Mouse (Mus musculus) lung, postnatal 25 days (tissue): Measurements from ENCODE around the gene Zfp553.

Experiments
- DNase-seq: peaks from one replicate; pipeline ENCODE4 v3.0.0; 2022; ENCODE audit warnings: low spot score

The Zfp553 gene

DNA sequence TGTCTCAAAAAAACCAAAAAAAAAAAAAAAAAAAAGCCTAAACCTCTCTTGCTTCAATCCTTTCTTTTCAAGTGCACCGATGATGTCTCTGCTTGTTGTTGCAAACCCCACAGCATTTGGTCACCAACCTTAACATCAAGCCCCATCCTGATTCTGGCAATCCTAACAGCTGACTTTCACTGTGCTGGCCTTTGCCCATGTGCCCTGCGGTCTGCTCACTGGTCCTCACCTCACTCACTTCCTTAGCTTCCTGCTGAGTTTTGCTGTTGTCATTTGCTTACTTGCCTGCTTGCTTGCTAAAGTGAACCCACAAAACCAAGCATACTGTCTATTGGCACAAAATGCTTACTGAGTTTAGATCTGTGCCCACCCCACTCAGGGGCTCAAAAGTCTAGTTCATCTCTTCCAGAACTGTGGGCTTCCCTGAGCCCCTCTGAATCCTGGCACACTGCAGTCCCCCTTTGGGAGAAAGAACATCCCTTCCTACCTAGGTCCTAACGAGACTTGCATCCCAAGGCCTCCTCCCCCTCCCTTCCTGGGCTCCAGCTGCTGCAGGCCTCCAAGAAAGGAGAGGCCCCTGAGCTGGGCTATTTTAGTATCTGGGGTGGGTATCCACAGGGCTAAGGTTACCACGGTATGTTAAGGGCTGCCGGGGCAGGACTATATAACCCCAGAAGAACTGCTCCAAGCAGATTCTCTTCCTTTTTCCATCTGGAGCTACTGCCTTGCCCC, 21.7 kb upstream of the Zfp553 start:
- DNase-seq: no peak

DNA sequence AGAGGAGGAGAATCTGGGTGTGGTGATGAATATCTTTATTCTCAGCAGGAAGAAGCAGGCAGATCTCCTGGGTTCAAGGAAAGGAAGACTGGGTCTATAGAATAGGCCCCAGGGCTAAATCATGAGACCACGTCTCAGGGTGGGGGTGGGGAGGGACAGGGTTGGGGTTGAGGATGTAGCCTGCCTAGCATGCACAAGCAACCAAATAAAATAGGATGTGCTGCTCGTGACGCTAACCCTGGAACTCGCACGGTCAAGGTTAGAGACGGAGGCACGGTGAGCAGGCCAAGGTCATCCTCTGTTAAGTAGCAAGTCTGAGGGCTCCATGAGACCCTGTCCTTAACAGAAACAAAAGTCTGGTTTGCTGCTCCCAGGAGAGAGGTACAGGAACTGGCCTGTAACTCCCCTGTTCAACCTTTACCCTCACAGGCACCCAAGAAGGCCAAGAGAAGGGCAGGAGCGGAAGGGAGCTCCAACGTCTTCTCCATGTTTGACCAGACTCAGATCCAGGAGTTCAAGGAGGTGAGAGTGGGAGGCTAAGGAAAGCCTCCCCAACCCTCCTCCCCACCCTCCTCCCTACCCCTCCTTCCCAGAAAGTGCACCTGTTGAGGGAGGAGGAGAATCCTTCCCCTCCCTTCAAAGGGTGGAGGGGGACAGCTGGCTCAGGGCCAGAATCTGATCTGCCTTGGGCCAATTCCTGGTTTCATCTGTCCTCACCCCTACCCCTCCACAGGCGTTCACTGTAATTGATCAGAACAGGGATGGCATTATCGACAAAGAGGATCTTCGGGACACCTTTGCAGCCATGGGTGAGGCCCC, 20.2 kb upstream of the Zfp553 start:
- no peak for DNase-seq

DNA sequence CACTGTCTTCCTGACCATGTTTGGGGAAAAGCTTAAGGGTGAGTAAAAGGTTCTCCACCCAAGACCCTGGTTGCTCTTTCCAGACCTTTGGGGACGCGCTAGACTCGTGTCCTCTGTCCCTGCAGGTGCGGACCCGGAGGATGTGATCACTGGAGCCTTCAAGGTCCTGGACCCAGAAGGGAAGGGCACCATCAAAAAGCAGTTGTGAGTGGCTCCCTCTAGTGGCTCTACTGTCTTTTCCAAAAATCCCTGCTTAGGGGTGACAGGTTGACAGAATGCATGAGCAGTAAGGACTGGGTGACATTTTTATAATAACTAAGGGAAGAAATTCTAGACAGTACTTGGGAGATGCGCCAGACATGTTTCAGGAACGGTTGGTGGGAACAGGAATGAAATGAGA, 19.4 kb upstream of the Zfp553 start:
- DNase-seq: peak; percentile 39

DNA sequence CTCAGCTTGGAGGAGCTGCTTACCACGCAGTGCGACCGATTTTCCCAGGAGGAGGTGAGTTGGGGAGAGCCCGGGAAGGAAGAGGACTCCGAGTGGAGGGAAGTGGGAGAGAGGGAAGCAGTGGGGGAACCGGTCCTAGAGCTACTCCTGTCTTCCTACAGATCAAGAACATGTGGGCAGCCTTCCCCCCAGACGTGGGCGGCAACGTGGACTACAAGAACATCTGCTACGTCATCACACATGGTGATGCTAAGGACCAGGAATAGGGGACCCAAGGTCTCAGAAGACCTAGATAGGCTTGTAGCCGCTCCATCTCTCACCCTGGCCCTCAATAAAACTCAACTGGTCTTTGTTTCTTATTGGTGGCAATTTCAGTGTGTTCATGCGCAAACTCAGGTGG, 18.9 kb upstream of the Zfp553 start:
- DNase-seq: no peak

DNA sequence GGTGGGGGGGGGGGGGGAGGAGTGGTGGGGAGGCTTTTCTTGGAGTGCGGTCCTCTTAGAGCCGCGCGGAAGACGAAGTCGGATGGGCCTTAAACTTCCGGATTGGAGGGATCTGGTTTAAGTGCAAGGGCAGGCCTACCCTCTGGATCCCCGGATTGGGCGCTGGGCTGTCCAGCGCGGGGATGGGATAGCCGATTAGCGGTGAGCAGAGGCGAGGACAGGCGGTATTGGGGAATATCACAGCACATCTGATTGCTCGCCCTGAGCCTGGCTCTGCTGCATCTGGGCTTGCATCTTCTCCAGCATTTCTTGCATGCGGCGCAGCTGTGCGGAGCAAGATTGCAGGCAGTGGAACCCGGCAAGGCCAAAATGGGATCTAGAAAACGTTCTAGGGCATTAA, 18.3 kb upstream of the Zfp553 start:
- DNase-seq: no peak

DNA sequence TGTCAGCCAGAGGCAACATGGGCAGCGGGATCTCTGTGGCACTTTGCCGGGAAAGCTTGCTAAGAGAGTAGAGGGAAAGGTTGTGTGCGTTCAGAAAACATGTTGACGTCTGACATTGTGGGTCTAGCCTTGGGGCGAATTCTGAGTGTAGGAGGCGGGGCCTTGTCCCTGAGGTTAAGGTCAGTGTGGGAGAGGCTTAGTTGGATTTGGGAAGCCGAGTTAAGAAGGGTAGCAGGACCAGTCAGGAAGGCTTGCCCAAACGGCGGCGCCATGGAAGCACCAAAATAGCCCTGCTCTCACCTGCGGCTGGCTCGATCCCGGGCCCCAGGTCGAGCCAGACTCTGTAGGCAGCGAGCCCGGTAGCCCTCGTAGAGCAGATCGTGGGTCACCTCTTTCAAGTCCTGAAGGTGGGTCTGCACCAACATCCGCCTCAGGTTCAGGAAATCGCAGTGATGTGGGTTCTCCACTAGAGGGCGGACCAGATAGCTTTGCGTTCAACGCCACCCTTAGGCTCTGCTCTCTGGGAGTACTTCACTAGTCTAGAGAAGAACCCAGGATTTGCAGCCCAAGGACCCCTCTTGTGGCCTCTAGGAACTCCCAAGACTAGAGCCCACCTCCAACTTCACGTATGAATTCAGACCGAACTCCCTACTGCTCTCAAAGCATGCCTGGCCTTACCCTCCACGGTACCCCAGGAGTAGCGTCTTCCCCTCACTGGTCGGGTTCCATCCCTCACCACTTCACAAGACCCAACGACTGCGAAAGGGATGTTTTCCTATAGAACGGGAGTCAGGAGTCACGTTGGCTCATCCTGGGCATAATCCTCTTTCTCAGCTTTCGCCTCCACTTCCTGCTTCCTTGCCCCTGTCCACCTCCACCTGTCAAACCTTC, 17.6 kb upstream of the Zfp553 start:
- peak; percentile 83 for DNase-seq

DNA sequence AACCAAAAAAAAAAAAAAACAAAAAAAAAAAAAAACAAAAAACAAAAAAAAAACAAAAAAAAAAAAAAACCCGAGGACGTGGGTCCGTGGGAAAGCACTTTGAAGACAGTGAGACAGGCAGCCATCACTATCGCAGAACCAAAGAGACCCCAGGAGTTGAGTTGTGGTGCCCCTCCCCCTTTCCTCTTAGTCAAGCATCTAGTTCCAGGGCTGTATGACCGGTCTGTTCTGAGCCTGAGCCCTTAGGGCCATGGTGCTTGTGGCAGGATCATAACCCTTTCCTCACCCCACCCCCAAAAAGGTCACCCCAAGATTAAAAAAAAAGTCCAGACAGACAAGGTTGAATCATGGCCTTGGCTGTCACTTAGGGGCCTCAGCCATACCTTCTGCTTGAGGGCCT, 16.6 kb upstream of the Zfp553 start:
- no peak for DNase-seq

DNA sequence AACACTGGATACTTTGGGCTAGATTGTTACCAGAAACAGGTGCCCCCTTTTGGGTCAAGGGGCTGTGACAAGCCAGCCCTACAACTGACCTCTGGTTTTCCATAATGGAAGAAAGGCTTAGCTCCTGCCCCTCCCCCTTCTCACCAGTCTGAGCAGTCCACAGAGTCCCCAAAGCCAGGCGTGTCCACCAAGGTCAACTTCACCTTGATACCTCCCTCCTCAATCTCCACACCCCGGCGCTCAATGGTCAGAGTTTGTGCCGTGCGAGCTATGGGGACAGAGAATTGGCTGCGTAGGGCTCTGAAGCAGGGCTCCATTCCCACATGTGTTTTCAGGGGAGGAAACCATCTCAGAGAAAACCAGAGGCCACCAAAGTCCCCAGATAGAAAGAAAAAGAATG, 15.4 kb upstream of the Zfp553 start:
- no peak for DNase-seq

DNA sequence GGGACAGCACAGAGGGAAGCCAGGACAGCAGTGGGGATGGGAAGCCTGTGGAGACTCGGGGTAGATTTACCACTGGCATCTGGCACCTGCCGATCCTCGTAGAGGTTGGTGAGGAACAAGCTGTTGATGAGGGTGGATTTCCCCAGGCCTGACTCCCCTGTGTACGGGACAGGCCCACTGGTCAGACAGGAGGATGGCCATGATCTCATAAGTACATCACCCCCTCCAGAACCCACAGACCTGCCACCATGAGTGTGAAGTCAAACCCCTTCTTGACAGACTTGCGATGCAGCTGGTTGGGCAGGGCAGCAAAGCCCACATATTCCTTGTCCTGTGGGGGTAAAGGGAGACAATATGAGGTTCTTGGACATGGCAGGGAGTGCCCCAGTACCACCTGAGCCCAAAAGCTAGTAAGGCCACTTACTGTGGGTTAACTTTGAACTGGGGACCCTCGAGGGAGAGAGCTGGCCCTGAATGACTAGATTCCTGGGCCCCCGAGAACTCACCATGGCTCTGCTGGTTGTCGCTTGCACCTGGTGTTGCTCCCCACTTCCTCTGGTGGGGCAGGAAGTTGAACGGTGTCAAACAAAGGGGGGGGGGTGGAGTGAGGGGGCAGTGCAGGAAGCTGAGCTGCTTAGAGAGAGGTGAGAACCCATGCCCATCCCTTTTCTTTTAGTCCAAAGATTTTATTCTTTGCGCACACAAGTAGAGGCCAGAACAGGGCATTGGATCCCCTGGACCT, 14.8 kb upstream of the Zfp553 start:
- DNase-seq: no peak

DNA sequence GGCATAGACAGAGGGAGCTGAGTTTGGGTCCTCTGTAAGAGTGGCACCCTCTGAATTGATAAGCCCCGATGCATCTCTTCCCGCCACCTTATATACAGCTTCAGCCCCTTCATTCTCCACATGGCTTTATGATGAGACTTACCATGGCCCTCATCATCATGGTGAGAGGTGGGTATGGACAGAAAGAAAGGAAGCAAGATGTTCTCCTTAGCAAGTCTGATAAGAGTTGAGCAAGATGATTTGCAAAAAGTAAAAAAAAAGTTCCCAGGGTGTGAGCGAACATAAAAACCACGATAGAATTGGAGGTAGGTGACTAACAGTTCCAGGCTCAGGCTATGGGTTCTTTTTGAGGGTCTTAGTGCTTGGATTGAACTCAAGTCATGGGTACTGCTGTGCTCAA, 14.2 kb upstream of the Zfp553 start:
- no peak for DNase-seq

DNA sequence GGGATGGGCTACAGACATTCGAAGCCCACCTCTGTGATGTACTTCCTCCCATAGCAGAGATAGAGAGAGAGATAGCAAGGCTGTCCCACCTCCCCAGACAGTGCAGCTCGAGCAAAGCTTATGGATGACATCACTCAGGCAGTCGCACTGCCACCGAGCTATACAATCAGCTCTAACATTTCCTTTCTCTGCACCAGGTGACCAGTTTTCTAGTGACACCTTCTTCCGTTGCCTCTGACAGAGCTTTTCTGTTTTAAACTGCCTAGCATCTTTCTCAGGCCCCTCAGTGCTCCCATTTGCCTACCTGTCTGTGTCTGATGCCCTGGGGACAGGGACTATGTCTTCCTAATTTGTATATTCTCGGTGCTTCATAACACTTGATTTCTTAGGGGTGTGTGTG, 12.4 kb upstream of the Zfp553 start:
- DNase-seq: no peak

DNA sequence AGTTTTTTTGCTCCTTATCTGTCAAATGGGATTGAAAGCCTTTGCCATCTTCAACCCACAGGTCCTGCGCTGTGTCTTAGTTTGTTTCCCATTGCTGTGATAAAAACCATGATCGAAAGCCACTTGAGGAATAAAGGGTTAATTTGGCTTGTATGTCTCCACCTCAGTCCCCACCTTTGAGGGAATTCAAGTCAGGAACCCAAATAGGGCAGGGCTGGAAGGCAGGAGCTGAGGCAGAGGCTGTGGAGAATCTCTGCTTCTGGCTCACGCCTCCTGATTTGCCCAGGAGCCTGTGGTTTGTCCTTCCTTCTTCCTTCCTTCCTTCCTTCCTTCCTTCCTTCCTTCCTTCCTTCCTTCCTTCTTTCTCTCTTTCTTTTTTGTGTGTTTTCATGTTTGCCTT, 9.8 kb upstream of the Zfp553 start:
- no peak for DNase-seq

DNA sequence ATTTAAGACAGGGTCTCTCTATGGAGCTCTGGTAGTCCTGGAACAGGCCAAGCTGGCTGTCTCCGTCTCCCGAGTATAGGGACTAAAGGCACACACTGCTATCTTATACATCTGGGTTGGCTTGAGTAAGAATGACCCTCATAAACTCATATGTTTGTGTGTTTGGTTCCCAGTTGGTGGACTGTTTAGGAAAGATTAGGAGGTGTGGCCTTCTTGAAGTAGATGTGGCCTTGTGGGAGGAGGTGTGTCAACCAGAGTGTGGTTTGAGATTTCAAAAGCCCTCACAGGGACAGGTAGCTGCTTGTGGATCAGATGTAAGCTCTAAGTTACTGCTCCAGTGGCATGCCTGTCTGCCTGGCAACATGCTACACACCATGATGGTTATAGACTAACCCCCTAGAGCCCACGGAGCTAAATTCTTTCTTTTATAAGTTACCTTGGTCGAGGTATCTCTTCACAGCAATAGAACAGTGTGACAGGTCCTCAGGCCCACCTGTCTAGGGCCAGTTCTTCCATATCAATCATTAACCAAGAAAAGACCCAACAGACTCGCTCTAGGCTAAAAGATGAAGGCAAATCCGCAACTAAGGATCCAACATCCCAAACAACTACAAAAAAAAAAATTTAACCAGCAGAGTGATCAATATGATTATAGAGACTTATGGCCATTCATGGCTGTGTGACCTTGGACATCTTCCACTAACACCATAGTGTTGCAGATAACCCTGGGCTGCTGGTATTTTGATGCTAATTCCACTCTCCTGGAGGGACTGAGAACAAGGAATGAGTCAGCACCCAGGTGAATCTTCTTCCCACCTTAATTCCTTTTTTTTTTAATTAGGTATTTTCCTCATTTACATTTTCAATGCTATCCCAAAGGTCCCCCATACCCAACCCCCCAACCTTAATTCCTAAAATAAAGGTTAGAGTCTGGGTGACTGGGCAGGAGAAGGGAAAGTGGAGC, 9.1 kb upstream of the Zfp553 start:
- DNase-seq: no peak

DNA sequence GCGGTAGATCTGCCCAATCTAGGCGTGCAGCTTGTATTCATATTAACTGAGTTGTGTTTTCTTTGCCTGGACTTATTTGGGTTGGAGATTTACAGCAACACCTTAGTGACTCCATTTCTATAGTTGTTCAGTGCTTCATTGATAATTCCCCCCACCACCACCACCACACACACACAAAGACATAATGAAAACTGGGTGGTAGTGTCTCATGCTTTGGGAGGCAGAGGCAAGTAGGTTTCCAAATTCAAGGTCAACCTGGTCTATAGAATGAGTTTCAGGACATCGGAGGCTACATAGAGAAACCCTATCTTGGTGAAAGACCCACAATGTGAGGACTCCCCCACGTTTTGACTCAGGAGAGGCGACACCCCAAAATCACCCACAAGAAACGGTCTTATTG, 8.2 kb upstream of the Zfp553 start:
- no peak for DNase-seq

DNA sequence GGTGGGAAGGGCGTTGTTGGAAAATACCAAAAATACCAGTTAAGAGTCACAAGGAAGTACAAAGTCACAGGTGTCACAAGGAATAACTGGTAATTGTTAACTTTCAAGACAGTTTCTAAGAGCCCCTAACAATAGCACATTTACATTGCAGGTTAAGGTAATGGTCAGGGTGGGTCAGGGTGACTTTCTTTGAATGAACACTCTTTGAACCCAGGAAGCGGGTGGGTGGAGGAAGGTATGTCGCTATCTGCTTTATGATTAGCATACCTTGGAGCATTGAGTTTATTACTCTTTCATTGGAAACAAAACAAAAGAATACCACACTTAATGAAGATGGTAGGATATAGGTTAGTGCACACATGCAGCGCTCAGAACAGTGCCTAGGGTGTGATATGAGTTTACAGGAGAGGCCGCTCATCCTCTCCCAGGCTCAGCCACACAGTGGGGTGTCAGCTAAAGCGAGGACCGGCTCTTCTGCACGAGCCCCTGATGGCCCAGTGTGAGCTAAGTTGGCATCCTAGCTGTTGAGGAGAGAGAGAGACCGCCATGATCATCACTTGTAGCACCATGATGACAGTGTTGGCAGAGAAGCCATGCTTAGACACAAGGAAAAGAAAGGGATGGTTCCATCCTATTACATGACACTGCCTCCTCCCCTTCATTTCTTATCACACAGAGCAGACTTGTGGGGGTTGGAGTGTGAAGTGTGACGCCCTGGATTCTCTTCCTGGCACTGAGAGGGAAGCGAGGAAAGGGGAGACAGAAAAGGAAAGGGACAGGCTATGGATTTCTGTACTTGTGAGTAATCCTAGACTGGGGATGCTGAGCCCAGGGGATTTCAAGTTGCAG, 7.5 kb upstream of the Zfp553 start:
- no peak for DNase-seq

DNA sequence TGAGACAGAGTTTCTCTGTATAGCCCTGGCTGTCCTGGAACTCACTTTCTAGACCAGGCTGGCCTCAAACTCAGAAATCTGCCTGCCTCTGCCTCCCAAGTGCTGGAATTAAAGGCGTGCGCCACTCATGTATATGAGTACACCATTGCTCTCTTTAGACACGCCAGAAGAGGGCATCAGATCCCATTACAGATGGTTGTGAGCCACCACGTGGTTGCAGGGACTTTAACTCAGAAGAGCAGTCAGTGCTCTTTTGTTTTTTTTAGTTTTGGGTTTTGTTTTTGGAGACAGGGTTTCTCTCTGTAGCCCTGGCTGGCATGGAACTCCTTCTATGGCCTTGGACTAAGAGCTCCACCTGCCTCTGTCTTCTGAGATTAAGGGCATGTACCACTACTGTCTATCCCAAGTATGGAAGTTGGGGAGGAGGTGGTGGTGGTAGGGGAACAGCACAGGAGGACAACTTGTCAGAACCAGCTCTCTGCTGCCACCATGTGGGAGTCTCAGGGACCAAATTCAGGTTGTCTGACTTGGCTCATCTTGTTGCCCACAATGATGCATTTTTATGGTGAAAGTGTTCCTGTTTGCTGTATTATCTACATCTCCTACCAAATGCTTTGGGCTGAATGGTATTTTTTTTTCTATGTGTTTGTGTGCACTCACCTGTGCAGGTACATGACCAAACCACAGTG, 4.1 kb upstream of the Zfp553 start:
- DNase-seq: peak; percentile 79

DNA sequence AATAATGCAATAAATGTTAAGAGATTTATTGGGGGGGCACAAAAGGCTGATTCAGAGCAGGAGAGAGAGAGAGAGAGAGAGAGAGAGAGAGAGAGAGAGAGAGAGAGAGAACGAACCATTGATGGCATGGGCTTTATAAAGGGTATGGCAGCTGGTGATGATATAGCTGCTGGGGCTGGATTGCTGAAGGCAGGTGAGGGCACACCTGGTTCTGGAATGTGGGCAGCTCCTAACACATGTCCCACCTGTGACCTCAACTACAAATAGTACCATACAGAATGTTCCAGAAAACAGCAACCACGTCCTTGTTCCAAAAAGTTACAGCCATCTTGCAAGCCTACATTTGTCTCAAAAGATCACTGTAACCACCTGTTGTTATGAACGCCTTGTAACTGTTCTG, 1.5 kb upstream of the Zfp553 start:
- DNase-seq: no peak

DNA sequence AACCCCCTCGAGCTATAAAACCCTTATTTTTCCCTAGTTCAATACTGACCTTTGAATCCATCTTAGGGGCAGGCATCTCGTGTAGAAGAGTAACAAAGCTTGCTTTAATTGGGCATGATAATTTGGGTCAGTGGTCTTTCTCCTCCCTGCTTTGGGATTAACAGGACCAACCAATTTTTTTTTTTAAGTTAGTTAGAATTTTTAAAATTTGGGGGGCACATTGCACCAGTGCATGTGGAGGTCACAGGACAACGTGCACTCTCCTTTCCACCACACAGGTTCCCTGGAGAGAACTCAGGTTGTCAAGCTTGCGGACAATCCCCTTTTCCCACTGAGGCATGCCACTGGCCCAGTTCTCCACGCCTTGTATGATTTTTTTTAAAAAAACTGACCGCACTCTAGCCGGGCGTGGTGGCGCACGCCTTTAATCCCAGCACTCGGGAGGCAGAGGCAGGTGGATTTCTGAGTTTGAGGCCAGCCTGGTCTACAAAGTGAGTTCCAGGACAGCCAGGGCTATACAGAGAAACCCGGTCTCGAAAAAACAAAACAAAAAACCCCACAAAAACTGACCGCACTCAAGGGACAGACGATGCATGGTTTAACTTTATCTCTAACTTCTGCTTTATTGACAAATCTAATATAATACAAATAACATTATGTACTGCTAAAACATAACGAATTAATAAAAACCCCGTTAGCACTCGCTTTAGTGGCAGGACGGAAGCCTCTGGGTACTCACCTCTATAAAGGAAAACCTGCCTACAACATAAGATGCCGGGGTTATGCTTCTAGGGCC, 837 bp upstream of the Zfp553 start:
- DNase-seq: no peak
